Mouse (Mus musculus): Measurements from ENCODE around the gene Kpna6.

The Kpna6 gene

GRCm38 (mm10) chr4:129648656-129649055 lies 23.9 kb downstream of the Kpna6 start:
- no peak for DNase-seq (ENCODE audit: low read depth, low spot score)

- DNase-seq (ENCODE audit: low read depth, low spot score): no peak
These were observed 27.4 kb downstream of the Kpna6 start for GRCm38 (mm10) chr4:129645204-129645603.

- peak; percentile 21 for DNase-seq (ENCODE audit: low read depth, low spot score)
These were observed 30.8 kb downstream of the Kpna6 start for GRCm38 (mm10) chr4:129641756-129642155.

- DNase-seq (ENCODE audit: low read depth, low spot score): peak; percentile 100
These were observed 31.7 kb downstream of the Kpna6 start, which contains the start of gene Txlna for GRCm38 (mm10) chr4:129640638-129641467. Gene Txlna (minus strand): TSS chr4:129641065.

GRCm38 (mm10) chr4:129640101-129640637 lies 32.4 kb downstream of the Kpna6 start:
- DNase-seq (ENCODE audit: low read depth, low spot score): no peak

- no peak for DNase-seq (ENCODE audit: low read depth, low spot score)
These were observed 33.3 kb downstream of the Kpna6 start for GRCm38 (mm10) chr4:129639221-129639620.

- no peak for DNase-seq (ENCODE audit: low read depth, low spot score)
These were observed 38.7 kb downstream of the Kpna6 start for GRCm38 (mm10) chr4:129633852-129634251.

- no peak for DNase-seq (ENCODE audit: low read depth, low spot score)
These were observed 40.7 kb downstream of the Kpna6 start for GRCm38 (mm10) chr4:129631867-129632266.

- DNase-seq (ENCODE audit: low read depth, low spot score): no peak
These were observed 41.6 kb downstream of the Kpna6 start for GRCm38 (mm10) chr4:129630944-129631343.

GRCm38 (mm10) chr4:129626035-129626434 lies 46.5 kb downstream of the Kpna6 start:
- no peak for DNase-seq (ENCODE audit: low read depth, low spot score)

GRCm38 (mm10) chr4:129625496-129625895 lies 47.1 kb downstream of the Kpna6 start:
- DNase-seq (ENCODE audit: low read depth, low spot score): no peak

- DNase-seq (ENCODE audit: low read depth, low spot score): no peak
These were observed 47.6 kb downstream of the Kpna6 start for GRCm38 (mm10) chr4:129625029-129625370.

- DNase-seq (ENCODE audit: low read depth, low spot score): peak; percentile 93
These were observed 48.1 kb downstream of the Kpna6 start for GRCm38 (mm10) chr4:129624281-129625028.

- DNase-seq (ENCODE audit: low read depth, low spot score): peak; percentile 77
These were observed 48.9 kb downstream of the Kpna6 start, which contains the start of gene Ccdc28b for GRCm38 (mm10) chr4:129623681-129624091. Gene Ccdc28b (minus strand): TSS chr4:129623947.

GRCm38 (mm10) chr4:129622803-129623535 lies 49.6 kb downstream of the Kpna6 start:
- no peak for DNase-seq (ENCODE audit: low read depth, low spot score)

GRCm38 (mm10) chr4:129622120-129622802 lies 50.3 kb downstream of the Kpna6 start:
- DNase-seq (ENCODE audit: low read depth, low spot score): no peak

GRCm38 (mm10) chr4:129621283-129621841 lies 51.2 kb downstream of the Kpna6 start:
- no peak for DNase-seq (ENCODE audit: low read depth, low spot score)

- no peak for DNase-seq (ENCODE audit: low read depth, low spot score)
These were observed 51.9 kb downstream of the Kpna6 start for GRCm38 (mm10) chr4:129620419-129621282.

GRCm38 (mm10) chr4:129618786-129619691 lies 53.5 kb downstream of the Kpna6 start, which contains the start of gene Iqcc:
Gene Iqcc (minus strand): TSS chr4:129619099.
- peak; percentile 94 for DNase-seq (ENCODE audit: low read depth, low spot score)

Data from R1 (cell line).